Mouse (Mus musculus) heart, embryonic 11.5 days (tissue): ENCODE data around the gene Rasd2. TPM values are rescaled to one million over a fixed set of nuclear protein-coding genes. Genes with fewer than 3 reads are reported as not detected.

Experiments used
- ATAC-seq: fragments of 200-750 bp; cut with Nextera tagmentation; replicated peaks from 2 replicates; pipeline ENCODE4 v1.8.0; 2017; ENCODE audit warnings: moderate library complexity; ENCODE audit not compliant: insufficient number of reproducible peaks, low FRiP score, low TSS enrichment
- H3K27ac ChIP-seq: fragments of 300-500 bp; sonication (generic); 2 replicates; pipeline ENCODE4 v1.5.1; 2014; ENCODE audit warnings: mild to moderate bottlenecking, low read depth, low read length
- H3K27me3 ChIP-seq: fragments of 300-500 bp; sonication (generic); 2 replicates; pipeline ENCODE4 v1.6.1; 2014; ENCODE audit warnings: mild to moderate bottlenecking, low read length, mixed read lengths; ENCODE audit not compliant: control insufficient read depth, insufficient read depth
- H3K36me3 ChIP-seq: fragments of 300-500 bp; sonication (generic); 2 replicates; pipeline ENCODE4 v1.6.1; 2014; ENCODE audit warnings: mild to moderate bottlenecking, low read length, moderate library complexity, mixed read lengths; ENCODE audit not compliant: control insufficient read depth, insufficient read depth
- H3K4me1 ChIP-seq: fragments of 300-500 bp; sonication (generic); 2 replicates; pipeline ENCODE4 v1.6.1; 2014; ENCODE audit warnings: low read length; ENCODE audit not compliant: control insufficient read depth, insufficient read depth
- H3K4me2 ChIP-seq: fragments of 300-500 bp; sonication (generic); 2 replicates; pipeline ENCODE4 v1.6.1; 2014; ENCODE audit warnings: mild to moderate bottlenecking, moderate library complexity
- H3K4me3 ChIP-seq: fragments of 300-500 bp; sonication (generic); 2 replicates; pipeline ENCODE4 v1.5.1; 2014; ENCODE audit warnings: low read depth, low read length
- H3K9ac ChIP-seq: fragments of 300-500 bp; sonication (generic); 2 replicates; pipeline ENCODE4 v1.6.1; 2014; ENCODE audit warnings: mild to moderate bottlenecking, low read depth, low read length, moderate library complexity
- H3K9me3 ChIP-seq: fragments of 300-500 bp; sonication (generic); replicated peaks from 2 replicates; pipeline ENCODE4 v1.6.1; 2016; ENCODE audit warnings: low read length; ENCODE audit not compliant: control insufficient read depth
- WGBS: fragments of 180-500 bp; shearing (Covaris S2); extraction: QIAGEN DNeasy Blood & Tissue Kit; methylation state at CpG from one replicate; pipeline ENCODE4 v1.1.7; 2014; ENCODE audit not compliant: insufficient replicate concordance; 5-methylcytosine and 5-hydroxymethylcytosine counted together
- polyA plus RNA-seq: library from polyadenylated mRNA; unstranded; fragments of >200 nt; fragmentation: Nextera tagmentation; extraction: Ambion mirVana; gene quantifications from 2 replicates; pipeline ENCODE4 v1.2.1, GENCODE M21; 2014

The Rasd2 gene
- polyA plus RNA-seq, 1 experiment from 2014 or later: 0.16 TPM

DNA sequence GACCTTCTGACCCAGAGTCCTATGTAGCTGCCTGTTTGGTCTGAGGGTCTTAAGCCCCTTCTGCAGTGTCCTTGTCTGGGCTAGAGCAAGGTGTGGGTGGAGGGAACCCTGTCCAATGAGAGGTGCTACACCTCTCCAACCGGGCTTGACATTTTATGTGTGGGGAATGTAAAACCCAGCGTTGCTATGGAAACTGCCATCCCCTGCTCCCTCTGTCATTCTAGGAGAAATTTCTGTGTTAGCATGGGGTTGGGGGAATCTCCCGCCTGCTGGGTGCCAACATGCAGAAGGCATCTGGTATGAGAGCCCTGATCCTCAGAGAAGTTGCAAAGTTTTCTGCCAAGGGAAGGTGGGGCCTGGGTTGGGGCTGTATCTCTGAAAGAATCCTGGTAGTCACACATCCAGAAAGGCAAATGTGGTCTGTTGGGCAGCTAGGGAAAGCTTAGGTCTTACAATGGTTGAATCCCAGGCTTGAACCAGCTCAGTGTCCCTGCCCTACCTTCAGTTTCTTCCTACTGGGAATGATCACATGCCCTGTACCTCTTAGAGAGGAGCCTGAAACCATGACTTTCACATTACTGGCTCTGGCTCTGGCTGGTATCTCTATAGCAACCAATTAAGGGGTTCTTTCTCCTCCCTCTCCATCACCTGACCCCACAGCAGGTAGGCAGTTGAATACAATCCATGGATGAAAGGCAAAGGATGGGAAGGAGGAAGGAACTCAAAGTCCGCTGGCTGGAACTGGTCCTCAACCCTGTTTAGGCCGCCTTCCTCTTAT is 14.6 kb upstream of the Rasd2 start:
- WGBS: 56% methylated on average over 5 of the region's 5 CpGs
- Histone ChIP-seq H3K9ac (no peak overlapping the region), H3K4me2 (no peak overlapping the region), H3K9me3 (no peaks in the 10 kb centered on the region), H3K4me3 (no peak overlapping the region), H3K27me3 (no peaks in the 10 kb centered on the region), H3K4me1 (no peaks in the 10 kb centered on the region), H3K36me3 (no peaks in the 10 kb centered on the region), H3K27ac (no peak overlapping the region)
- no peak for ATAC-seq

DNA sequence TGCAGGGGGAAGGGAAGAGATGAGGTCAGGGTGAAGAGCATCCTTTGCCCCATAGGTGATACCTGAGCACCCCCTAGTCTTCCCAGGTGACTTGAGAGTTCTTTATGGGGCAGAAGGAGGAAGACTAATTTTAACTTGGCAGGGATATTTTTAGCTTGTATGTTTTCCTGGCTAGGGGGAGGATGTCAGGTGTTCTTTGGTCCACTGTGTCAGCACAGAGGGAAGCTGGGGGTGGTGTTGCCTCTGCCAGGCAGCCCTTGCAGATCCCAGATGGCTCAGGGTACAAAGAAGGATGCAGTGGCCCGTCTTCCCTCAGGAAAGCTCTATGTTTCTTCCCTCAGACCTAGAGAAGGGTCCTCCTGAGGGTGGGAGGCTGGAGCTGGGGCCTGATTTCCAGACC is 13.8 kb upstream of the Rasd2 start:
- no peaks in the 10 kb centered on the region for H3K27me3 ChIP-seq
- H3K4me2 ChIP-seq: no peak overlapping the region
- H3K27ac ChIP-seq: no peak overlapping the region
- H3K4me3 ChIP-seq: no peak overlapping the region
- H3K9me3 ChIP-seq: no peaks in the 10 kb centered on the region
- WGBS: 56% methylated on average over 1 of the region's 1 CpGs
- no peaks in the 10 kb centered on the region for H3K36me3 ChIP-seq
- no peak for ATAC-seq
- no peaks in the 10 kb centered on the region for H3K4me1 ChIP-seq
- H3K9ac ChIP-seq: no peak overlapping the region

DNA sequence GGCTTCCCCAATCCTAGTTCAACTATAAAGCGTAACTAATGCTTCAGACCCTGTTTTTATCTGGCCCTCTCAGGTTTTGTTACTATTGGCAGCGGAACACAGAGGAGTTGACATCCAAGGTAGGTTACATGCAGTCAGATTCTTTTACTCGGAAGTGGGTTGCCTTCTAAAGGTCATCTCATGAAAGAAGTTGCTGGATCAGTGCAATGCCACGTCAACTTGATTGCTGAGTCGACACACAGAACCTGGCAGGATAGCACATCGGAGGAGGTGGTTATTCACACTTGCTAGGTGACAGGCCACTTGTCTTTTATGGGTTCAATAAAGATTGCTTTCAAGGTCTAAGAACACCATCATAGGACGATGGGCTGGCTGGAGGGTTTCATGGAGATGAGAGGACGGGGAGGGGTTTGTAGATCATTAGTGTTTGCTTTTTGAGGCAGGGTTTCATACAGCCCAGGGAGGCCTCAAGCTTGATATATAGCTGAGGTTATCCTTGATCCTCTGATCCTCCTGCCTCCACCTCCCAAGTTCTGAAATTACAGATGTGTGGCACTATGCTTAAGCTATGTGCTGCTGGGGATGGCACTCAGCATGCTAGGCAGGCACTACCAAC is 11.6 kb upstream of the Rasd2 start:
- H3K27ac ChIP-seq: no peak overlapping the region
- H3K4me1 ChIP-seq: no peaks in the 10 kb centered on the region
- H3K9me3 ChIP-seq: no peaks in the 10 kb centered on the region
- H3K27me3 ChIP-seq: no peaks in the 10 kb centered on the region
- no peak overlapping the region for H3K4me2 ChIP-seq
- WGBS: 71% methylated on average over 8 of the region's 8 CpGs
- H3K36me3 ChIP-seq: no peaks in the 10 kb centered on the region
- H3K4me3 ChIP-seq: no peak overlapping the region
- no peak for ATAC-seq
- H3K9ac ChIP-seq: no peak overlapping the region

DNA sequence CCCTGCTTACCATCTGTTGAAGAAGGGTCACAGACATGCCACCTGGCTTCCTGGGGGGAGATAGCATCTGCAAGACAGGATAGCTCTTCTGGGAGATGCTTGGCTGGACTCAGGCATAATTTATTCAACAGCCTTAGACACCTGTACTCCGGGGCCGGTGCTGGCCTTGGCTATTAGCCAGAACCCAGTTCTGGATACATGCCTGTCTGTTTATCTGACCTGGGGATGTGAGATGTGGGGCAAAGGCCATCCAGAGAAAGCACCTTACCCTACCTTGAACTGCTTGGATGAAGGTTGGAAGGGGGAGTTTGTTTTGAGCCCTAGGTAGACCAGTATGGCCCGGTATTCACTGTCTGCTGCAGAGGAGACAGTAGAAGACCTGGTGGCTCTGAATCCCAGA is 10.8 kb upstream of the Rasd2 start:
- Histone ChIP-seq H3K27ac (no peak overlapping the region), H3K4me1 (no peaks in the 10 kb centered on the region), H3K36me3 (no peaks in the 10 kb centered on the region), H3K4me2 (no peak overlapping the region), H3K9ac (no peak overlapping the region), H3K4me3 (no peak overlapping the region), H3K27me3 (no peaks in the 10 kb centered on the region), H3K9me3 (no peaks in the 10 kb centered on the region)
- no peak for ATAC-seq
- 81% methylated on average over 3 of the region's 3 CpGs for WGBS

DNA sequence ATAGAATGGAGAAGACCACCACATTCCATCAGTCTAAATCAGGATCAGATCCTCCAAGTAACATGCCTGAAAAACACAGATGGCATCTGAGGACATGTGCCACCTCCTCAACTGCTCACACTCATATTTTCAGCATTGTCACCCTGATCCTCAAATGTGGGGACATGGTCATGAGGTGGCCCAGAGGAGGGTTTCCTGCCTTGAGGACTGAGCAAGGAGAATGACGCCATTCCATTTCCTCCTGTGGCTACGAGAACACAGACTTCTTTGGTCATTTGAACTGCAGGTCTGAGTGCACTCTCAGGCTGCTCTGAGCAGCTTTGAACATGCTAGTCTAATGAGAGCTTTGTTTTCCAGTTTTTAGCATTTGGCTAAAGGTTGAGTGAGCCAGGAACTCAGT is 10.3 kb upstream of the Rasd2 start:
- Histone ChIP-seq H3K4me2 (no peak overlapping the region), H3K9ac (no peak overlapping the region), H3K4me1 (no peaks in the 10 kb centered on the region), H3K36me3 (no peaks in the 10 kb centered on the region), H3K27ac (no peak overlapping the region), H3K4me3 (no peak overlapping the region), H3K27me3 (no peaks in the 10 kb centered on the region), H3K9me3 (no peaks in the 10 kb centered on the region)
- 58% methylated on average over 2 of the region's 2 CpGs for WGBS
- ATAC-seq: no peak

DNA sequence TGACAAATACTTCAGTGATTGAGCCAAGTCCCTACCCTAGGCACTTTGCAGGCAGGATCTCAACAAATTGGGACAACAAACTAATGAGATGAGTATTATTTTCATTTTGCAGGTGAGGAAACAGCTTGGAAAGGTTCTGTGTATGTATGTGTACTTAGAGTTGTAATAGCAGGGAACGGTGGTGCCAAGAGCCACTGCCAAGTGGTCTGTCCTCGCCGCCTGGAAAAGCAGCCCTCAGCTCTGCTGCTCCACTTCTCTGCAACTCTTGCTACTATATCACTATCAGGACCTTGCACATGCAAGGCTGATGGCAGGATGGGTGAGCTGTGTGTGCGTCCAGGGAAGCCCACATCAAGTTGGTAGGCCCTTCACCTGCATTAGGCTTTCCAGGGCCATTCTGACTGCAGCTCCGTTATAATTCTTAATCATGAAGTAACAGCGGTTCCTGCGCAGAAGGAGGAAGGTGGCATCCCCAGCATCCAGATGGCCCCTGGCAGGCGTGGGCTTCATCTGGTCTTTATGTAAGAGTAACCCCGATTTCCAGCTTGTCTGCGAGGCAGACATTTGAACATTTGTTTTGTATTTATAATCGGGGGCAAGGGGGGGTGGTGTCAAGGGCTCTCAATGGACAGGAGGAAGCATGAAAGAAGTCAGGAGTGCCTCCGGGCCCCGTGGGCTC is 9.4 kb upstream of the Rasd2 start:
- ATAC-seq: no peak
- WGBS: 82% methylated on average over 13 of the region's 13 CpGs
- no peaks in the 10 kb centered on the region for H3K36me3 ChIP-seq
- H3K9ac ChIP-seq: no peak overlapping the region
- H3K27me3 ChIP-seq: no peaks in the 10 kb centered on the region
- H3K9me3 ChIP-seq: no peaks in the 10 kb centered on the region
- H3K4me3 ChIP-seq: no peak overlapping the region
- no peaks in the 10 kb centered on the region for H3K4me1 ChIP-seq
- no peak overlapping the region for H3K27ac ChIP-seq
- no peak overlapping the region for H3K4me2 ChIP-seq

DNA sequence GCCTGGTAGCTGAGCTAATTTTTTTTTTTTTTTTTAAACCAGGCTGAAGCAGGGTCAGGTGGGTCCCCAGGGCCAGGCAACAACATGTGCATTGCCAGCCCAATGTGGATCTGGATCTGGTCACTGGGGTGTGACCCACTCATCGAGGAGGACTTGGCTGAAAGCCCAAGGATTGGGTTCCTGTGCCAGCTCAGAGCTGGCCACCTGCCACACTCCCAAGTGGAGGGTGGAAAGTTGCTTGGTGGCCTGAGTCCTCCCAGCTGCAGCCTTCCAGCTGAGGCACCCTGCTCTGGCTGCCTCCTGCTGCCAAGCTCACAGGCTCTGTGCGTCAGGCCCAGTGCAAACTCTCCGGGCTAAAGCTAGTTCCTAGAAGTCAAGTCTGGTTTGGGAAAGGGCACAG is 2.3 kb upstream of the Rasd2 start:
- ATAC-seq: no peak
- no peak overlapping the region for H3K4me3 ChIP-seq
- no peaks in the 10 kb centered on the region for H3K9me3 ChIP-seq
- no peak overlapping the region for H3K4me2 ChIP-seq
- peaks cover 52% of the 10 kb centered on the region for H3K27me3 ChIP-seq
- H3K27ac ChIP-seq: no peak overlapping the region
- no peak overlapping the region for H3K9ac ChIP-seq
- no peaks in the 10 kb centered on the region for H3K36me3 ChIP-seq
- 72% methylated on average over 3 of the region's 3 CpGs for WGBS
- H3K4me1 ChIP-seq: peaks cover 7% of the 10 kb centered on the region

DNA sequence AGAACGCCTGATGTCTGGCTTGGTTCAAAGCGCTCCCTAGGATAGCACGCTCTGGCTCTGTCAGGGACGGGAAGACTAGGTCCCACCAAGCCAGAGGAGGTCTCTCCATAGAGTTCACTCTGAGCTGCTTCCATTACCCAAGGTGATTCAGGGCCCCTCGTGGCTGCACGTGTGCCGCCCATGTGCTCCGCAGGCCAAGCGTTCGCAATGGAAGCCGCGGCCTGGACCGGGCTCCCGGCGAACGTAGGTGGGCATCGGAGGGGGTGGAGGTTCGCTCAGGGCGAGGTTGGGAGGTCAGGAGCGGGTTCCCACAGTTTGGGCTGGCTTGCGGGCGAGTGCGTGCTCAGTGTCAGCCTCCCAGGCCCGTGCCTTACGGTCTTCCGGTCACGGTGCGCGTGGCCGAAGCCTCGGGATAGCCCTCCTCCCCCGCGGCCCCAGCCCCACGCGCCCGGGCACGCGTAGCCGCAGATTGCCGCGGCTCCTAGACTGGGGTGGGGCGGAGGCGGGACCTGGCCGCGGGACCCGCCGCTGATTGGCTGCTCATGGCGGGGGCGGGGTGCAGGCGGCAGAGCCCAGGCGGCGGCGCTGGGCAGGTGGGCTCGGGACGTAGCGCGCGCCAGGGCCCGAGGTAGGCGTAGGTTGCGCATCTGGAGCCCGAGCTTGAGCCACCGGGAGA is 975 bp upstream of the Rasd2 start:
- Histone ChIP-seq H3K9me3 (no peaks in the 10 kb centered on the region), H3K27ac (no peak overlapping the region), H3K4me3 (peak overlapping the region; percentile 55), H3K36me3 (no peaks in the 10 kb centered on the region), H3K27me3 (peaks cover 62% of the 10 kb centered on the region), H3K4me1 (peaks cover 7% of the 10 kb centered on the region), H3K4me2 (peak overlapping the region; percentile 97), H3K9ac (peak overlapping the region; percentile 28; the same call in 1 of the 2 replicates)
- WGBS: 1% methylated on average over 61 of the region's 63 CpGs
- ATAC-seq: peak; percentile 85
